Mouse (Mus musculus) hindbrain, postnatal 0 days (tissue): ENCODE results near the gene Cdh10. TPM values are rescaled to one million over a fixed set of nuclear protein-coding genes. Genes with fewer than 3 reads are reported as not detected.
A peak's percentile ranks its signal among the peaks of the same experiment; 100 is the strongest.

Source experiments
- ATAC-seq: fragments of 200-750 bp; cut with Nextera tagmentation; 2 replicates; pipeline ENCODE4 v1.8.0; 2017; ENCODE audit warnings: mild to moderate bottlenecking, moderate TSS enrichment, moderate library complexity
- DNase-seq: peaks from one replicate; pipeline ENCODE4 v3.0.0-alpha.2; 2015; ENCODE audit warnings: low spot score
- H3K27ac ChIP-seq: fragments of 300-500 bp; sonication (generic); 2 replicates; pipeline ENCODE4 v1.5.1; 2014; ENCODE audit warnings: mild to moderate bottlenecking
- H3K27me3 ChIP-seq: fragments of 300-500 bp; sonication (generic); 2 replicates; pipeline ENCODE4 v1.6.1; 2014; ENCODE audit warnings: low read length, mixed read lengths; ENCODE audit not compliant: insufficient read depth
- H3K36me3 ChIP-seq: fragments of 300-500 bp; sonication (generic); 2 replicates; pipeline ENCODE4 v1.6.1; 2014; ENCODE audit warnings: low read length, mixed read lengths; ENCODE audit not compliant: insufficient read depth
- H3K4me1 ChIP-seq: fragments of 300-500 bp; sonication (generic); 2 replicates; pipeline ENCODE4 v1.6.1; 2014; ENCODE audit warnings: antibody characterized with exemption, low read length, mixed read lengths; ENCODE audit not compliant: insufficient read depth
- H3K4me2 ChIP-seq: fragments of 300-500 bp; sonication (generic); 2 replicates; pipeline ENCODE4 v1.6.1; 2014; ENCODE audit warnings: low read depth, mild to moderate bottlenecking, low read length, moderate library complexity, mixed read lengths
- H3K4me3 ChIP-seq: fragments of 300-500 bp; sonication (generic); 2 replicates; pipeline ENCODE4 v1.5.1; 2014; ENCODE audit warnings: low read length
- H3K9ac ChIP-seq: fragments of 300-500 bp; sonication (generic); replicated peaks from 2 replicates; pipeline ENCODE4 v1.6.1; 2014; ENCODE audit warnings: mild to moderate bottlenecking, low read length, moderate library complexity, mixed read lengths
- H3K9me3 ChIP-seq: fragments of 300-500 bp; sonication (generic); 2 replicates; pipeline ENCODE4 v1.6.1; 2016; ENCODE audit warnings: low read length, mixed read lengths
- CTCF ChIP-seq: IDR thresholded peaks from 2 replicates; pipeline ENCODE4 v1.5.1; 2016; ENCODE audit warnings: antibody characterized with exemption, control low read depth, low read depth
- WGBS: fragments of 180-500 bp; shearing (Covaris S2); extraction: QIAGEN DNeasy Blood & Tissue Kit; methylation state at CpG from one replicate; pipeline ENCODE4 v1.1.7; 2014; 5-methylcytosine and 5-hydroxymethylcytosine counted together
- polyA plus RNA-seq: library from polyadenylated mRNA; unstranded; fragments of >200 nt; fragmentation: Nextera tagmentation; extraction: Ambion mirVana; gene quantifications from 2 replicates; pipeline ENCODE4 v1.2.1, GENCODE M21; 2015
- total RNA-seq: library from RNA; depleted of rRNA; stranded (reverse); fragments of >200 nt; gene quantifications from 2 replicates; pipeline ENCODE4 v1.2.3, GENCODE M21; 2014

Gene Cdh10
- total and polyA plus RNA-seq, 2 experiments from 2014 or later: 26.4 to 31.7 TPM

DNA sequence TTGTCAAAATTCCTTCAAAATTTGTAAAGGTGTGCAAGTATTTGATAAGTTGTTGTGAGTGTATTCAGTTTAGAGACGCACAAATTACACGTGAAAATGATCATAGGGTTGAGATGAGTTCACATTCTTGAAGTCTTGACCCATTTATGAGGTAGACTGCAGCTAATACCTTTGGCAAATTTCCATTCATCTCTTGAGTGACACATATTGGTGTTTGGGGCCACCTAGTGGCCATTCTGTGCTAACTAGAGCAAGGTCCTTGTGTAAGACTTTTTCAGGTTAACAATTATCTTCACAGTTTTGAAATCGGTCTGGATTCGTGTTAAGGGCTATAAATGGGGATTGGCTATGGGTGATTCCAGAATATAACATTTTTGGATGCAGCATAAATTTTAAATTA lies 13.5 kb downstream of the Cdh10 start:
- H3K27ac ChIP-seq: no peak overlapping the region
- H3K4me1 ChIP-seq: no peaks in the 10 kb centered on the region
- H3K36me3 ChIP-seq: no peaks in the 10 kb centered on the region
- no peaks in the 10 kb centered on the region for H3K9me3 ChIP-seq
- H3K27me3 ChIP-seq: no peaks in the 10 kb centered on the region
- TF ChIP-seq CTCF: peak; percentile 83
- H3K9ac ChIP-seq: no peak overlapping the region
- ATAC-seq (no peak), DNase-seq (peak; percentile 90)
- no peak overlapping the region for H3K4me3 ChIP-seq
- WGBS: 22% methylated on average over 4 of the region's 4 CpGs
- H3K4me2 ChIP-seq: no peak overlapping the region

DNA sequence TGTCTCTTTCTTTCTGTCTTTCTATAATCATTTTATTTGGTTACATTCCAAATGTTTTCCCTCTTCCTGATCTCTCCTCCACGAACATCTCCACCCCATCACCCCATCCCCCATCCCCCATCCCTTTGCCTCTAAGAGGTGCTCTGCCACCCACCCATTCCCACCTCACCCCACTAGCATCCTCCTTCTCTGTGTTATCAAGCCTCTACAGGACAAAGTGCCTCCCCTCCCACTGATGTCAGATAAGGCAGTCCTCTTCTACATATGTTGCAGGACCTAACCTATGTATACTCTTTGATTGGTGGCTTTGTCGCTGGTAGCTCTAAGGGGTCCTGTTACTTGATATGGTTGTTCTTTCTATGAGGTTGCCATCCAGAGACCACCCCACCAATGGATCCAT lies 23.0 kb downstream of the Cdh10 start:
- H3K4me2 ChIP-seq: no peak overlapping the region
- WGBS: 78% methylated on average over 2 of the region's 2 CpGs

DNA sequence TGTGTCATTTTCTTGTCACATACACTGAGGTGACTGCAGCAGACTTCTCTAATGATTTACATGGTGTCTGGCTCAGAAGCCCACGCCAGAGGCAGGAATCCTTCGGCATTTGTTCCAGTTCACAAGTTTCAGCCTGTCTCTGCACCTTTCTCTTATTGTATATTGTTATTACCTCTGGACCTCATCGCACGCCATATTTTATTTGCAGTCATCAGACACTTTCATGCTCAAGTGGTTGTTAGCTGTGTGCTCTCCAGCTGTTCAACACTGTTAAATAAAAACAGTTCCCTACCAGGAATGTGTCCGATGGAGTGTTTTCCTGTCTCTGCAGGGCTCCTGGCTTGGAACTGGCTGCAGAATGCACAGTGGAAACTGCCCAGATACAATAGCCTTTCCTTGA lies 26.1 kb downstream of the Cdh10 start:
- ATAC-seq (no peak), DNase-seq (peak; percentile 43)
- no peak overlapping the region for H3K9ac ChIP-seq
- TF ChIP-seq CTCF: no peak
- no peaks in the 10 kb centered on the region for H3K36me3 ChIP-seq
- 0 out of 2 replicates have a peak, but pooled peaks cover 3% of the 10 kb centered on the region for H3K9me3 ChIP-seq
- H3K27me3 ChIP-seq: no peaks in the 10 kb centered on the region
- H3K4me2 ChIP-seq: peak overlapping the region; percentile 37
- WGBS: 22% methylated on average over 5 of the region's 5 CpGs
- peak overlapping the region; percentile 7; the same call in 1 of the 2 replicates for H3K4me3 ChIP-seq
- H3K4me1 ChIP-seq: 0 out of 2 replicates have a peak, but pooled peaks cover 9% of the 10 kb centered on the region
- peak overlapping the region; percentile 54 for H3K27ac ChIP-seq

More for the DNA sequence above, 23.0 kb downstream of the Cdh10 start:
- Histone ChIP-seq H3K4me3 (no peak overlapping the region), H3K9me3 (no peaks in the 10 kb centered on the region), H3K36me3 (no peaks in the 10 kb centered on the region), H3K27me3 (no peaks in the 10 kb centered on the region), H3K4me1 (0 out of 2 replicates have a peak, but pooled peaks cover 9% of the 10 kb centered on the region), H3K9ac (no peak overlapping the region), H3K27ac (no peak overlapping the region)
- ATAC-seq (no peak), DNase-seq (no peak)
- no peak for TF ChIP-seq CTCF

DNA sequence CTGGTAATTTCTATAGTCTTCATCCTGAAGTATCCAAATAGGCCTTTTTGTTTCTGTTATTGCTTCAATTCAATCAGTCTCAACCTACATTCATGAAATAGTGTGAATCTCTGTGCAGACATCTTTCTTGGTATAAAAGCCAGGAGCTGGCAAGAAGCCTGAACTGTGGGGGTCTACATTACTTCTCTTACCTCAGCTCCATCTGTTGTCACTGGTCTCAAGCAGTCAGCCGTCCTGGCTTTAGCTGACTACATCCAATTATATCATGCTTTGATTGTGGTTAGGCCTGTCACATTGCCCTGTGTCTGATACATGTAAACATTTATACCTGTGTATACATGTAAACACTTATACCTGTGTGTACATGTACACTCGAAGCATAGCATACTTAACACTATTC lies 31.8 kb downstream of the Cdh10 start:
- DNase-seq (peak; percentile 75), ATAC-seq (peak; percentile 74)
- Histone ChIP-seq H3K27me3 (no peaks in the 10 kb centered on the region), H3K4me3 (no peak overlapping the region), H3K9me3 (0 out of 2 replicates have a peak, but pooled peaks cover 3% of the 10 kb centered on the region), H3K9ac (no peak overlapping the region), H3K4me1 (no peaks in the 10 kb centered on the region), H3K4me2 (no peak overlapping the region), H3K36me3 (no peaks in the 10 kb centered on the region), H3K27ac (no peak overlapping the region)
- WGBS: 69% methylated on average over 2 of the region's 2 CpGs
- no peak for TF ChIP-seq CTCF

DNA sequence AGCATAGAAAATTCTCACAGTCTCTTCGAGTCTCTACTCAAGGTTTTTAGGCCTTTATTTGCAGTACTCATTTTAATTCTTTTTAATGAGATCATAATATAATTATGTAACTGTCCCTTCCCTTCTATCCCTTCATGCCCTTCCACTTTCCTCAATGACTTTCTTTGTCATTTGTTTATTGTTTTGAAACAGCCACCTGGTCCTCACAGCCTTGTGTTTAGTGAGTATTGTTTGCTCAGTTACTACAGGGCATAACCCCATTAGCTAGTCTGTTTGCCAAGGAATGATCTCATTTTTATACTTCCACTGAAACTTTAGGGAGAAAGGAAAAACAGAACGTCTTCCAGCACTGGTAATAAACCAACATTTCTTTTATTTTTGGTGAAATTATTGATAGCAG lies 39.4 kb downstream of the Cdh10 start:
- Histone ChIP-seq H3K4me1 (no peaks in the 10 kb centered on the region), H3K4me2 (no peak overlapping the region), H3K27me3 (no peaks in the 10 kb centered on the region), H3K36me3 (no peaks in the 10 kb centered on the region), H3K4me3 (no peak overlapping the region), H3K9ac (no peak overlapping the region), H3K9me3 (no peaks in the 10 kb centered on the region), H3K27ac (no peak overlapping the region)
- TF ChIP-seq CTCF: no peak
- no peak for DNase-seq
- WGBS: 60% methylated on average over 2 of the region's 2 CpGs
- ATAC-seq: no peak

DNA sequence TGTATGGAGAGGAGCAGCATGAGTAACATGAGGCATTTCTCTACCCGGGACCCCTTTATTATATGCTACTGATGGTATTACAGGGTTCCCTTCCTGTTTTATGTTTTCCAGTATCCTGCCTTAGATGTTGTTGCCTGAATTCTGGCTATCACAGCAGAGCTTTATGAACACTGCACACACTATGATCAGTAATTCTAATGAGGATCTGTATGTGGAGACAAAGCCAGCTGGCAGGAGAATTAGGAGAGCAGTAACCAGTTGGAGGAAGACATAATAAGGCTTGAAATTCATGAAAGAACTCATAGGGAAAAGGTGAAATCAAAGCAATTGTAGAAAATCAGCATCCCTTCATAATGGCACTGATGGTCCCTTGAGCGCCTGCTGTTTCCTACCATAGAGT lies 51.1 kb downstream of the Cdh10 start:
- DNase-seq: no peak
- no peak for ATAC-seq
- H3K27me3 ChIP-seq: no peaks in the 10 kb centered on the region
- H3K36me3 ChIP-seq: no peaks in the 10 kb centered on the region
- no peaks in the 10 kb centered on the region for H3K9me3 ChIP-seq
- no peaks in the 10 kb centered on the region for H3K4me1 ChIP-seq
- H3K9ac ChIP-seq: no peak overlapping the region
- no peak overlapping the region for H3K4me2 ChIP-seq
- H3K4me3 ChIP-seq: no peak overlapping the region
- no peak overlapping the region for H3K27ac ChIP-seq
- TF ChIP-seq CTCF: no peak
- WGBS: 88% methylated on average over 2 of the region's 2 CpGs

DNA sequence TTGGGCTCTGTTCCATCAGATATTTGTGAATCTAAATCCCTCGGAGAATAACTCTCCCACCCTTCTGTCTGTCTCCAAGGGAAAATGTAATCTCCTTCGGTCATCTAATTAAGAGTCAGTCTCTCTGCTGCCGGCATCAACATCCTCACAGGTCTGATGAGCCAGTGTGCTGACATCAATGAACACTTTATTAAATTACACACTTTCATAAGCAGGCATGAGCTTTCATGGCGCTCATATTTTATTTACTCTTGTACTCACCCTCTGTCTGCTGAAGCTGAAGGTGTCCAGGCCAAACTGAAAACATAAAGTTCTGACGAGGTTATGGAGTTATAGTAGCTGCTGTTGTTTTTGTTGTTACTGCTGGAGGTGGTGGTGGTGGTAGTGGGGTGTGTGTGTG lies 62.7 kb downstream of the Cdh10 start:
- Histone ChIP-seq H3K27me3 (no peaks in the 10 kb centered on the region), H3K4me2 (no peak overlapping the region), H3K4me1 (no peaks in the 10 kb centered on the region), H3K4me3 (no peak overlapping the region), H3K36me3 (no peaks in the 10 kb centered on the region), H3K27ac (no peak overlapping the region), H3K9me3 (no peaks in the 10 kb centered on the region), H3K9ac (no peak overlapping the region)
- WGBS: 41% methylated on average over 5 of the region's 5 CpGs
- TF ChIP-seq CTCF: no peak
- ATAC-seq: peak; percentile 35; the same call in 1 of the 2 replicates
- DNase-seq: peak; percentile 31
